Mouse (Mus musculus): ENCODE results near the gene Apbb2.

The Apbb2 gene

GRCm38 (mm10) chr5:66412821-66413220 is 205.8 kb downstream of the Apbb2 start:
- no peaks in the 10 kb centered on the region for H3K9me3 ChIP-seq (ENCODE audit: low read length)
- TF ChIP-seq NANOG (IDR thresholded peaks at IDR 0.05; ENCODE audit: borderline replicate concordance, low read length) (no peak), POU5F1 (IDR thresholded peaks at IDR 0.05; ENCODE audit: borderline replicate concordance, low read length) (no peak), CTCF (conservative IDR thresholded peaks at IDR 0.05; ENCODE audit: low read length) (no peak)
- no peaks in the 10 kb centered on the region for H3K36me3 ChIP-seq (ENCODE audit: insufficient read depth, low read length)
- peaks cover 27% of the 10 kb centered on the region for H3K4me1 ChIP-seq (replicated peaks; ENCODE audit: low read depth, low read length)
- no peaks in the 10 kb centered on the region for H3K27me3 ChIP-seq (ENCODE audit: insufficient read depth, low read length)
- no peak overlapping the region for H3K4me3 ChIP-seq (replicated peaks; ENCODE audit: low read length)

GRCm38 (mm10) chr5:66408546-66408945 is 210.0 kb downstream of the Apbb2 start:
- no peak overlapping the region for H3K4me3 ChIP-seq (replicated peaks; ENCODE audit: low read length)
- H3K36me3 ChIP-seq (ENCODE audit: insufficient read depth, low read length), result no peaks in the 10 kb centered on the region
- peaks cover 18% of the 10 kb centered on the region for H3K4me1 ChIP-seq (replicated peaks; ENCODE audit: low read depth, low read length)
- no peaks in the 10 kb centered on the region for H3K9me3 ChIP-seq (ENCODE audit: low read length)
- no peaks in the 10 kb centered on the region for H3K27me3 ChIP-seq (ENCODE audit: insufficient read depth, low read length)
- TF ChIP-seq POU5F1 (IDR thresholded peaks at IDR 0.05; ENCODE audit: borderline replicate concordance, low read length) (no peak), CTCF (conservative IDR thresholded peaks at IDR 0.05; ENCODE audit: low read length) (no peak), NANOG (IDR thresholded peaks at IDR 0.05; ENCODE audit: borderline replicate concordance, low read length) (no peak)

- H3K4me3 ChIP-seq (replicated peaks; ENCODE audit: low read length), result no peak overlapping the region
- no peak for TF ChIP-seq NANOG (IDR thresholded peaks at IDR 0.05; ENCODE audit: borderline replicate concordance, low read length)
- no peak for TF ChIP-seq CTCF (conservative IDR thresholded peaks at IDR 0.05; ENCODE audit: low read length)
- no peak for TF ChIP-seq POU5F1 (IDR thresholded peaks at IDR 0.05; ENCODE audit: borderline replicate concordance, low read length)
- H3K36me3 ChIP-seq (ENCODE audit: insufficient read depth, low read length), result no peaks in the 10 kb centered on the region
- H3K9me3 ChIP-seq (ENCODE audit: low read length), result no peaks in the 10 kb centered on the region
- H3K27me3 ChIP-seq (ENCODE audit: insufficient read depth, low read length), result no peaks in the 10 kb centered on the region
- peaks cover 18% of the 10 kb centered on the region for H3K4me1 ChIP-seq (replicated peaks; ENCODE audit: low read depth, low read length)
These were observed 210.6 kb downstream of the Apbb2 start for GRCm38 (mm10) chr5:66407948-66408347.

GRCm38 (mm10) chr5:66406431-66406830 is 212.2 kb downstream of the Apbb2 start:
- Histone ChIP-seq H3K4me3 (replicated peaks; ENCODE audit: low read length) (no peak overlapping the region), H3K27me3 (ENCODE audit: insufficient read depth, low read length) (no peaks in the 10 kb centered on the region), H3K9me3 (ENCODE audit: low read length) (no peaks in the 10 kb centered on the region), H3K36me3 (ENCODE audit: insufficient read depth, low read length) (no peaks in the 10 kb centered on the region), H3K4me1 (replicated peaks; ENCODE audit: low read depth, low read length) (peaks cover 18% of the 10 kb centered on the region)
- TF ChIP-seq CTCF (conservative IDR thresholded peaks at IDR 0.05; ENCODE audit: low read length), result no peak
- no peak for TF ChIP-seq NANOG (IDR thresholded peaks at IDR 0.05; ENCODE audit: borderline replicate concordance, low read length)
- TF ChIP-seq POU5F1 (IDR thresholded peaks at IDR 0.05; ENCODE audit: borderline replicate concordance, low read length), result no peak

- Histone ChIP-seq H3K9me3 (ENCODE audit: low read length) (no peaks in the 10 kb centered on the region), H3K4me3 (replicated peaks; ENCODE audit: low read length) (no peak overlapping the region), H3K36me3 (ENCODE audit: insufficient read depth, low read length) (no peaks in the 10 kb centered on the region), H3K4me1 (replicated peaks; ENCODE audit: low read depth, low read length) (peaks cover 18% of the 10 kb centered on the region), H3K27me3 (ENCODE audit: insufficient read depth, low read length) (no peaks in the 10 kb centered on the region)
- TF ChIP-seq POU5F1 (IDR thresholded peaks at IDR 0.05; ENCODE audit: borderline replicate concordance, low read length) (no peak), NANOG (IDR thresholded peaks at IDR 0.05; ENCODE audit: borderline replicate concordance, low read length) (no peak), CTCF (conservative IDR thresholded peaks at IDR 0.05; ENCODE audit: low read length) (no peak)
These were observed 212.7 kb downstream of the Apbb2 start for GRCm38 (mm10) chr5:66405731-66406399.

- no peak overlapping the region for H3K4me3 ChIP-seq (replicated peaks; ENCODE audit: low read length)
- no peaks in the 10 kb centered on the region for H3K9me3 ChIP-seq (ENCODE audit: low read length)
- H3K27me3 ChIP-seq (ENCODE audit: insufficient read depth, low read length), result no peaks in the 10 kb centered on the region
- peaks cover 18% of the 10 kb centered on the region for H3K4me1 ChIP-seq (replicated peaks; ENCODE audit: low read depth, low read length)
- TF ChIP-seq POU5F1 (IDR thresholded peaks at IDR 0.05; ENCODE audit: borderline replicate concordance, low read length) (no peak), NANOG (IDR thresholded peaks at IDR 0.05; ENCODE audit: borderline replicate concordance, low read length) (no peak), CTCF (conservative IDR thresholded peaks at IDR 0.05; ENCODE audit: low read length) (no peak)
- H3K36me3 ChIP-seq (ENCODE audit: insufficient read depth, low read length), result no peaks in the 10 kb centered on the region
These were observed 213.3 kb downstream of the Apbb2 start for GRCm38 (mm10) chr5:66405305-66405704.

- no peak for TF ChIP-seq NANOG (IDR thresholded peaks at IDR 0.05; ENCODE audit: borderline replicate concordance, low read length)
- TF ChIP-seq POU5F1 (IDR thresholded peaks at IDR 0.05; ENCODE audit: borderline replicate concordance, low read length), result no peak
- no peak for TF ChIP-seq CTCF (conservative IDR thresholded peaks at IDR 0.05; ENCODE audit: low read length)
- Histone ChIP-seq H3K36me3 (ENCODE audit: insufficient read depth, low read length) (0 out of 2 replicates have a peak, but pooled peaks cover 6% of the 10 kb centered on the region), H3K27me3 (ENCODE audit: insufficient read depth, low read length) (no peaks in the 10 kb centered on the region), H3K9me3 (ENCODE audit: low read length) (no peaks in the 10 kb centered on the region), H3K4me3 (replicated peaks; ENCODE audit: low read length) (no peak overlapping the region), H3K4me1 (replicated peaks; ENCODE audit: low read depth, low read length) (no peaks in the 10 kb centered on the region)
These were observed 218.0 kb downstream of the Apbb2 start for GRCm38 (mm10) chr5:66400563-66400962.

- Histone ChIP-seq H3K4me3 (replicated peaks; ENCODE audit: low read length) (no peak overlapping the region), H3K9me3 (ENCODE audit: low read length) (no peaks in the 10 kb centered on the region), H3K27me3 (ENCODE audit: insufficient read depth, low read length) (no peaks in the 10 kb centered on the region), H3K36me3 (ENCODE audit: insufficient read depth, low read length) (0 out of 2 replicates have a peak, but pooled peaks cover 6% of the 10 kb centered on the region), H3K4me1 (replicated peaks; ENCODE audit: low read depth, low read length) (peaks cover under 1% of the 10 kb centered on the region; the same call in 1 of the 2 replicates)
- TF ChIP-seq POU5F1 (IDR thresholded peaks at IDR 0.05; ENCODE audit: borderline replicate concordance, low read length) (no peak), NANOG (IDR thresholded peaks at IDR 0.05; ENCODE audit: borderline replicate concordance, low read length) (no peak), CTCF (conservative IDR thresholded peaks at IDR 0.05; ENCODE audit: low read length) (no peak)
These were observed 219.3 kb downstream of the Apbb2 start for GRCm38 (mm10) chr5:66399264-66399620.
